Mouse (Mus musculus) heart, adult 2 months (tissue): ENCODE data around the gene Vmn1r3.
"Not testable (repeated sequence)": the region's sequence is repeated elsewhere in the genome, so short reads cannot be mapped to it uniquely, and the experiment has no call there.

ENCODE experiments used
- CTCF ChIP-seq: fragments of 200-600 bp; IDR thresholded peaks from 2 replicates; pipeline ENCODE4 v1.8.1; 2022; ENCODE audit warnings: antibody characterized with exemption, mild to moderate bottlenecking, moderate library complexity
- EP300 ChIP-seq: fragments of 200-500 bp; IDR thresholded peaks from 2 replicates; pipeline ENCODE4 v1.6.1; 2011; ENCODE audit warnings: low read depth, low read length, control low read depth; ENCODE audit not compliant: insufficient read depth
- POLR2A ChIP-seq: fragments of 200-500 bp; IDR thresholded peaks from 2 replicates; pipeline ENCODE4 v1.6.1; 2011; ENCODE audit warnings: mild to moderate bottlenecking, low read depth, low read length, control low read depth; ENCODE audit not compliant: insufficient read depth

- TF ChIP-seq POLR2A, CTCF, EP300: not testable (repeated sequence)
These were observed 38.5 kb upstream of the Vmn1r3 start for GRCm38 (mm10) chr4:3223483-3224209.
